Mouse (Mus musculus): ENCODE results near the gene Ppp1r9b.

DNA sequence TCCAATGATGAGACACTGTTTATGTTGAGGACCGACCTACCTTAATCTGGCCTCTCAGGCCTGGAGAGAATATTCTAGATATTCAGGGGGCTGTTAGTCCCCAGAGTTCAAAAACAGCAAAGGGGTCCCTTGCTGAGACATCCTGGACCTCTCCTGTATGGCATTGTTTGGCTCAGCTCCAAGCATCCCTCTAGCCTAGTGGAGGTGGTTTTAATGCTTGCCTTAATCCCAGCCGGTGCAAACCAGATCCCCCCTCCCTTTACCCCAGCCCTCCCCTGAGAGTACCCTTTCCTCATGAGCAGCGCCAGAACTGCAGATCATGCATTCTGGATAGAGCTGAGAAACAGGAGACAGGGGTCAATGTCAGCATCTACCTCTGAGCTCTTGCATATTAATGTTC lies 21.7 kb downstream of the Ppp1r9b start:
- TF ChIP-seq POLR2A (IDR thresholded peaks at IDR 0.05; ENCODE audit: control insufficient read depth, extremely low read depth, insufficient read depth, low read length, poor library complexity) (no peak), CTCF (IDR thresholded peaks at IDR 0.05; ENCODE audit: borderline replicate concordance, control insufficient read depth, extremely low read depth, insufficient read depth, low read length, poor library complexity) (no peak)
